Mouse (Mus musculus) hindbrain, postnatal 0 days (tissue): ENCODE measurements around the gene Ncoa7. TPM values are rescaled to one million over a fixed set of nuclear protein-coding genes. Genes with fewer than 3 reads are reported as not detected.

Source experiments
- ATAC-seq: fragments of 200-750 bp; cut with Nextera tagmentation; 2 replicates; pipeline ENCODE4 v1.8.0; 2017; ENCODE audit warnings: mild to moderate bottlenecking, moderate TSS enrichment, moderate library complexity
- DNase-seq: peaks from one replicate; pipeline ENCODE4 v3.0.0-alpha.2; 2015; ENCODE audit warnings: low spot score
- H3K27ac ChIP-seq: fragments of 300-500 bp; sonication (generic); 2 replicates; pipeline ENCODE4 v1.5.1; 2014; ENCODE audit warnings: mild to moderate bottlenecking
- H3K27me3 ChIP-seq: fragments of 300-500 bp; sonication (generic); 2 replicates; pipeline ENCODE4 v1.6.1; 2014; ENCODE audit warnings: low read length, mixed read lengths; ENCODE audit not compliant: insufficient read depth
- H3K36me3 ChIP-seq: fragments of 300-500 bp; sonication (generic); 2 replicates; pipeline ENCODE4 v1.6.1; 2014; ENCODE audit warnings: low read length, mixed read lengths; ENCODE audit not compliant: insufficient read depth
- H3K4me1 ChIP-seq: fragments of 300-500 bp; sonication (generic); 2 replicates; pipeline ENCODE4 v1.6.1; 2014; ENCODE audit warnings: antibody characterized with exemption, low read length, mixed read lengths; ENCODE audit not compliant: insufficient read depth
- H3K4me2 ChIP-seq: fragments of 300-500 bp; sonication (generic); 2 replicates; pipeline ENCODE4 v1.6.1; 2014; ENCODE audit warnings: low read depth, mild to moderate bottlenecking, low read length, moderate library complexity, mixed read lengths
- H3K4me3 ChIP-seq: fragments of 300-500 bp; sonication (generic); 2 replicates; pipeline ENCODE4 v1.5.1; 2014; ENCODE audit warnings: low read length
- H3K9ac ChIP-seq: fragments of 300-500 bp; sonication (generic); replicated peaks from 2 replicates; pipeline ENCODE4 v1.6.1; 2014; ENCODE audit warnings: mild to moderate bottlenecking, low read length, moderate library complexity, mixed read lengths
- H3K9me3 ChIP-seq: fragments of 300-500 bp; sonication (generic); 2 replicates; pipeline ENCODE4 v1.6.1; 2016; ENCODE audit warnings: low read length, mixed read lengths
- CTCF ChIP-seq: IDR thresholded peaks from 2 replicates; pipeline ENCODE4 v1.5.1; 2016; ENCODE audit warnings: antibody characterized with exemption, control low read depth, low read depth
- WGBS: fragments of 180-500 bp; shearing (Covaris S2); extraction: QIAGEN DNeasy Blood & Tissue Kit; methylation state at CpG from one replicate; pipeline ENCODE4 v1.1.7; 2014; 5-methylcytosine and 5-hydroxymethylcytosine counted together
- polyA plus RNA-seq: library from polyadenylated mRNA; unstranded; fragments of >200 nt; fragmentation: Nextera tagmentation; extraction: Ambion mirVana; gene quantifications from 2 replicates; pipeline ENCODE4 v1.2.1, GENCODE M21; 2015
- total RNA-seq: library from RNA; depleted of rRNA; stranded (reverse); fragments of >200 nt; gene quantifications from 2 replicates; pipeline ENCODE4 v1.2.3, GENCODE M21; 2014

Gene Ncoa7
- total and polyA plus RNA-seq, 2 experiments from 2014 or later: 19.8 to 24.4 TPM

- peak; percentile 23 for DNase-seq
These were observed 178.7 kb downstream of the Ncoa7 start for GRCm38 (mm10) chr10:30624161-30625019.

DNA sequence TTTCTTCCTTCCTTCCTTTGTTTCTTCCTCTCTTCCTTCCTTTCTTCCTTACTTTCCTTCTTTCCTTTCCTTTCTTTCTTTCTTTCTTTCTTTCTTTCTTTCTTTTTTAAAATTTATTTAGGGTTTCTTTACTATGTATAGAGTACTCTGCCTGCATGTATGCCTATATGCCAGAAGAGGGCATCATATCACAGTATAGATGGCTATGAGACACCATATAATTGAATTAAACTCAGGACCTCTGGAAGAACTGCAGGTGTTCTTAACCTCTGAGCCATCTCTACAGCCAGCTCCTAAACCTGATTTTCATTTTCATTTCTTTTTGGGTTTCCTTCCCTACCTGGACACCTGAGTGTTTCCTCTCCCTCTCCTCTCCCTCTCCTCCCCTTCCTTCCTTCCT is 180.2 kb downstream of the Ncoa7 start:
- Histone ChIP-seq H3K9me3 (no peaks in the 10 kb centered on the region), H3K9ac (no peak overlapping the region), H3K27me3 (no peaks in the 10 kb centered on the region), H3K4me2 (no peak overlapping the region), H3K4me3 (no peak overlapping the region), H3K36me3 (no peaks in the 10 kb centered on the region), H3K4me1 (no peaks in the 10 kb centered on the region), H3K27ac (no peak overlapping the region)
- peak; percentile 48 for TF ChIP-seq CTCF
- peak; percentile 34 for DNase-seq
- ATAC-seq: no peak

More at GRCm38 (mm10) chr10:30624161-30625019, 178.7 kb downstream of the Ncoa7 start:
- no peak overlapping the region for H3K4me3 ChIP-seq
- H3K27me3 ChIP-seq: no peaks in the 10 kb centered on the region
- no peaks in the 10 kb centered on the region for H3K4me1 ChIP-seq
- no peaks in the 10 kb centered on the region for H3K36me3 ChIP-seq
- H3K9me3 ChIP-seq: no peaks in the 10 kb centered on the region
- no peak for ATAC-seq
- 41% methylated on average over 5 of the region's 5 CpGs for WGBS
- no peak overlapping the region for H3K4me2 ChIP-seq
- TF ChIP-seq CTCF: no peak
- H3K27ac ChIP-seq: no peak overlapping the region
- H3K9ac ChIP-seq: no peak overlapping the region

DNA sequence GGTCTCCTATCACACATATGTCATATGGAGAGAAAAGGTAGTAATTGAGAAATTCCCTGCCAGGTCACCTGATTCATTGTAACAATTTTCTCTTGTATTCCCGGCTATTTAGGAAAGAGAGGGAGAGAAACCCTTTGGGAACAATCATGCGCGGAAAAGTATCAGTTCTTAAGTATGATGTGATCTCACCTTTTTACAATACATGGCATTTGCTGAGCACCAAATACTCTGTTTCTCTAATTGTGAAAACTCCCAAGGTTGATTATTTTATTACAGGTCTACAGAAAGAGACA is 184.3 kb downstream of the Ncoa7 start:
- Histone ChIP-seq H3K36me3 (no peaks in the 10 kb centered on the region), H3K9me3 (no peaks in the 10 kb centered on the region), H3K4me3 (peak overlapping the region; percentile 69), H3K27ac (peak overlapping the region; percentile 93), H3K4me2 (peak overlapping the region; percentile 63), H3K9ac (peak overlapping the region; percentile 72), H3K4me1 (peaks cover 3% of the 10 kb centered on the region; the same call in 1 of the 2 replicates), H3K27me3 (no peaks in the 10 kb centered on the region)
- TF ChIP-seq CTCF: no peak
- ATAC-seq (no peak), DNase-seq (no peak)
- whole genome bisulfite sequencing: 38% methylated on average over 3 of the region's 3 CpGs

DNA sequence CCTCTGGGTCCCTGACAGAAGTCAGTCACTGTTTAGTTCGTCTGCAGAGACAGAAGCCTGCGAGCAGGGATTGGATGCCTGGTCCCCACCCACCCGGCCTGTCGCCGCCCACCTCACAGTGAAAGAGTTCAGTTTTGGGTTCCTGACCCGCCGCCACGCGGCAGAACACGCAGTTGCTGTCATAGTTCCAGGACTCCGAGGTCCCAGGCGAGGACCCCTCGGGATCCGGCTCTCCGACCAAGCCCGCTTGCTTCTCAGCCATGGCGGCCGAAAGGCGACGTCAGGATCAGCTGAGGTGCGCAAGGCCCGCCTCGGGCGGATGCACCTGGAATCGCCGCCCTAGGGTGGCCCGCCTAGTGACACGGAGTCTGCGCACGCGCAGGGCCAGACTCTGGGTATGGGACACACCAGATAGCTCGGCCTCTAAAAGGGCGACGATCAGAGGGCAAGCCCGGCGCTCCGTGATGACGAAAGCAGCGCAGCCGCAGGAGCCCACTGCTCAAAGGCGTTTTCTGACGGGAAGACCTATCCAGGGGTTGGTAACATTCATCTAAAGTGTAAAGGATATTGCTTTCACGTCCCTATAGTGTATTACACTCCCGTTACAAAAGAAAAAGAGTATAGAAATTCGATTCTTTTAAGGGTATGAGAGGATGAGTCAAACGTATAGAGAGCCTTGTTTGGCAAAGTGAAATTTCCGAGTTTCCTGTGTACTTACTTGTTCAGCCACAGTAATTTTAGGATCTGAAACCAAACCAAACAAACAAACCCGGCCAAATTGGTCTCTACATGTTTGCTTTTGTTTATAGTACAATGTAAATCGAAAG is 184.8 kb downstream of the Ncoa7 start:
- peak; percentile 100 for ATAC-seq
- H3K9me3 ChIP-seq: no peaks in the 10 kb centered on the region
- no peaks in the 10 kb centered on the region for H3K27me3 ChIP-seq
- H3K4me3 ChIP-seq: peak overlapping the region; percentile 69
- H3K4me1 ChIP-seq: peaks cover 3% of the 10 kb centered on the region; the same call in 1 of the 2 replicates
- H3K4me2 ChIP-seq: peak overlapping the region; percentile 63
- peak overlapping the region; percentile 72 for H3K9ac ChIP-seq
- H3K36me3 ChIP-seq: no peaks in the 10 kb centered on the region
- H3K27ac ChIP-seq: peak overlapping the region; percentile 93
- TF ChIP-seq CTCF: peak; percentile 60
- DNase-seq: peak; percentile 100
- 2% methylated on average over 49 of the region's 49 CpGs for WGBS

GRCm38 (mm10) chr10:30613039-30613438 is 190.1 kb downstream of the Ncoa7 start:
- Histone ChIP-seq H3K36me3 (no peaks in the 10 kb centered on the region), H3K9ac (no peak overlapping the region), H3K4me3 (no peak overlapping the region), H3K27me3 (no peaks in the 10 kb centered on the region), H3K4me1 (peaks cover 3% of the 10 kb centered on the region; the same call in 1 of the 2 replicates), H3K4me2 (no peak overlapping the region), H3K9me3 (no peaks in the 10 kb centered on the region), H3K27ac (no peak overlapping the region)
- DNase-seq: no peak
- TF ChIP-seq CTCF: no peak
- 85% methylated on average over 4 of the region's 4 CpGs for WGBS
- ATAC-seq: no peak

DNA sequence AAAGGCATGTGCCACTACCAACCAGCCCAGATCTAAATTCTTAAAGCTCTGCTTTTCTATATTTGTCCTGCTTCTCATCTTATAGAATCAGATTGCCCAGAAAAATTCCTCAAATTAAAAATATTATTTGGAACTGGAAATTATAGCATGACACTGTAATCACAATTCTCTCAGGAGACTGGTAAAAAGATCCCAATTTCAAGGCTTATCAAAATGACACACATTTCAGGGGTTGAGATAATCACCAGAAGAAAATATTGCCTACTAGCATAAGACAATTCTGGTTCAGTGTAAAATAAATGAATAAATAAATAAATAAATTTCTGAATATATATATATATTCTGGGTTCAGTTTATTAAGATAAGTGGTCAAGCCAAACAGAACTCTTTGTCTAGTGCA is 193.5 kb downstream of the Ncoa7 start:
- TF ChIP-seq CTCF: no peak
- H3K4me1 ChIP-seq: no peaks in the 10 kb centered on the region
- no peak for ATAC-seq

More for the DNA sequence above, 193.5 kb downstream of the Ncoa7 start:
- H3K36me3 ChIP-seq: no peaks in the 10 kb centered on the region
- H3K4me3 ChIP-seq: no peak overlapping the region
- H3K27me3 ChIP-seq: no peaks in the 10 kb centered on the region
- H3K4me2 ChIP-seq: no peak overlapping the region
- DNase-seq: no peak
- H3K9ac ChIP-seq: no peak overlapping the region
- H3K27ac ChIP-seq: no peak overlapping the region
- H3K9me3 ChIP-seq: no peaks in the 10 kb centered on the region
